Mouse (Mus musculus): ENCODE data around the gene Ece1.

DNA sequence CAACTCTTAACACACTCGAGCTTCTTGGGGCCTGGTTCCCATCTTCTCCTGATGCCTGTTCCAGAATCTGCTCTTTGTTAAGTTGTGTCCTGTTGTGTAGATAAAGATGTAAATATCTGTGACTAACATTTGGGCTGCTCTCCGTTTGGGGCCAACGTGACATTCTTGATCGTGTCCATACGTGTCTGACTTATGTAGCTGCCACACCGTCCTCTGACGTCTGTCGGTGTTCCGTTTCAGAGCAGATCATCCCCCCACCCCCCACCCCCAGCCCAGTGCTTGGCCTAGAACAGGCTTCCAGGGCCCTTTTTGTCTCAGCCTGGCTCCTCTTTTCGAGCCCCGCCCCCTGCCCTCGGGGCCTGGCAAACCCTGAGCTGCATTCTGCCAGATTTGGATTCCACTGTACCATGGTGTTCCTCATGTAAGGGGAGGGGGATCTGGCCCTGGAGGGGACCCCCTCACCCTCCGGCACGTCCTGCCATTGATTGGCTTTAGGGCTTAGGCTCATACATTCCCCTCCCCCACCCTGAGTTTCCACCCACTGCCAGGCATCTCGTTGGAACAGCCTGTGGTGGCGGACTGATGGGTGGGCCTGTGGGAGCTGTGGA is 7.7 kb downstream of the Ece1 start:
- no peak for TF ChIP-seq CTCF (IDR thresholded peaks at IDR 0.05; ENCODE audit: insufficient read depth, low read length)
- no peak for TF ChIP-seq POLR2A (IDR thresholded peaks at IDR 0.05; ENCODE audit: borderline replicate concordance, extremely low read depth, low read depth, low read length)

Data from lung, adult 2 months (tissue).